Mouse (Mus musculus) ES-Bruce4 (cell line): ENCODE data around the gene Ppp1r1b.

Experiments
- CTCF ChIP-seq: IDR thresholded peaks from one replicate; pipeline ENCODE4 v1.8.1; 2011; ENCODE audit warnings: low read depth, low read length
- EP300 ChIP-seq: IDR thresholded peaks from 2 replicates; pipeline ENCODE4 v1.6.1; 2011; ENCODE audit warnings: low read depth, low read length; ENCODE audit not compliant: insufficient read depth
- POLR2A ChIP-seq: IDR thresholded peaks from one replicate; pipeline ENCODE4 v1.8.1; 2011; ENCODE audit warnings: low read length; ENCODE audit not compliant: insufficient read depth

GRCm38 (mm10) chr11:98395041-98395440, 46.8 kb downstream of the Ppp1r1b start:
- TF ChIP-seq POLR2A (no peak), CTCF (no peak), EP300 (no peak)
